Mouse (Mus musculus): ENCODE results near the gene Krtap9-5. TPM values are rescaled to one million over a fixed set of nuclear protein-coding genes. Genes with fewer than 3 reads are reported as not detected.

Krtap9-5 gene
- total RNA-seq (2017), result not detected in 3 replicates

GRCm38 (mm10) chr11:99948175-99948574, at the start of gene Krtap9-5:
Gene Krtap9-5, plus strand, starts transcription at chr11:99948475.
- no peak for ATAC-seq (replicated peaks; ENCODE audit: insufficient number of reproducible peaks, low FRiP score, low TSS enrichment, poor library complexity, severe bottlenecking)

- ATAC-seq (replicated peaks; ENCODE audit: insufficient number of reproducible peaks, low FRiP score, low TSS enrichment, poor library complexity, severe bottlenecking), result no peak
Observed at GRCm38 (mm10) chr11:99907620-99908019, 40.7 kb upstream of the Krtap9-5 start, which contains the start of gene Krtap31-1. Gene Krtap31-1, plus strand, starts transcription at chr11:99907920.

DNA sequence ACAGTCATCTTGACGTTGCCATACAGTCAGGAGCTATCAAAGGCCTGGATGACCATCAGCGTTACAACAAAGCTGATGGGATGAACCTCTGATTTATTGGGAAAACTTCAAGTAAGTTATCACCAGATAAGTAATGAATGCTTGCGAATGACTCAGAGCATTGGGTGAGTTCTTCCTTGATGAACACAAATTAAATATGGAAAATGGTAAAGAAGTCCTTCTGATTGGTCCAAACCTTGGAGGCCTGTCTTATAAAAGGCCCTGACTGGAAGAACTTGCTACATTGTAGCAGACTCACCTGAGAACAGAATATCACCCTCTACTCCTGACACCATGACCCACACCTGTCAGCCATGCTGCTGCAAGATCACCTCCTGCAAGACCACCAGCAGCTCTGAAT, 33.8 kb upstream of the Krtap9-5 start, which contains the start of gene Gm11565:
Gm11565 (plus strand) TSS at position 301 of the 400 bp plus-strand sequence.
- ATAC-seq (replicated peaks; ENCODE audit: insufficient number of reproducible peaks, low FRiP score, low TSS enrichment, poor library complexity, severe bottlenecking), result no peak

DNA sequence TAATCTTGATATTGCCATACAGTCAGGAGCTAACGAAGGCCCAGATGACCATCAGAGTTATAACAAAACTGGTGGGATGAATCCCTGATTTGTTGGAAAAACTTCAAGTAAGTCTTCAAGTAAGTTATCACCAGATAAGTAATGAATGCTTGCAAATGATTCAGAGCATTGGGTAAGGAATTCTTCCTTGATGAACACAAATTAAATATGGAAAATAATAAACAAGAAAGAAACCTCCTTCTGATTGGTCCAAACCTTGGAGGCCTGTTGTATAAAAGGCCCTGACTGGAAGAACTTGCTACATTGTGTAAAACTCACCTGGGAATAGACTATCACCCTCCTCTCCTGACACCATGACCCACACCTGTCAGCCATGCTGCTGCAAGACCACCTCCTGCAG, 12.3 kb upstream of the Krtap9-5 start, which contains the start of gene Krtap31-2:
Krtap31-2 (plus strand) TSS at position 301 of the 400 bp plus-strand sequence.
- ATAC-seq (replicated peaks; ENCODE audit: insufficient number of reproducible peaks, low FRiP score, low TSS enrichment, poor library complexity, severe bottlenecking), result no peak

- ATAC-seq (replicated peaks; ENCODE audit: insufficient number of reproducible peaks, low FRiP score, low TSS enrichment, poor library complexity, severe bottlenecking), result no peak
Observed at GRCm38 (mm10) chr11:99937751-99938264, 10.5 kb upstream of the Krtap9-5 start.

- ATAC-seq (replicated peaks; ENCODE audit: insufficient number of reproducible peaks, low FRiP score, low TSS enrichment, poor library complexity, severe bottlenecking), result no peak
Observed at GRCm38 (mm10) chr11:99964213-99964612, 15.9 kb downstream of the Krtap9-5 start.

GRCm38 (mm10) chr11:99965961-99966360, 17.7 kb downstream of the Krtap9-5 start:
- no peak for ATAC-seq (replicated peaks; ENCODE audit: insufficient number of reproducible peaks, low FRiP score, low TSS enrichment, poor library complexity, severe bottlenecking)

- no peak for ATAC-seq (replicated peaks; ENCODE audit: insufficient number of reproducible peaks, low FRiP score, low TSS enrichment, poor library complexity, severe bottlenecking)
Observed at GRCm38 (mm10) chr11:99978953-99979352, 30.7 kb downstream of the Krtap9-5 start, which contains the start of gene Krtap29-1. Gene Krtap29-1, minus strand, starts transcription at chr11:99979053.

DNA sequence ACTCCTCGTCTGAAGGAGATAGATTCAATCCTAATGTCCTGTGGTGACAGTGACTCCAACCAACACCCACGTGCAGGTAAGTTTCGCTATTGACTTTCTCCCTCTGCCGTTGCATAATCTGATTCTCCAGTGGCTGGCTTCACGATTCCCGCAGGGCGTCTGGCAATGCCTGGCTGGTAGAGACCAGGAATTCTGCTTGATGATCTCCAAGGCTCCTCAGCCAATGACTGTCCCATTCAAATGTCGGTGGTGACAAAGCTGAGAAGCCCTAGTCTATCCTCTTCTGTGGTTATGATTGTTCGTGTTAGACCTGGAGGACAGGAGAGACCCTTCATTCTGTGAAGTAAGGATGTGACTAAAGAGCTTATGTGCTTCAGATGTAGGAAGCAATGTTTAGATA, 34.5 kb downstream of the Krtap9-5 start:
- ATAC-seq (replicated peaks; ENCODE audit: insufficient number of reproducible peaks, low FRiP score, low TSS enrichment, poor library complexity, severe bottlenecking), result no peak

GRCm38 (mm10) chr11:99983442-99983841, 35.2 kb downstream of the Krtap9-5 start:
- ATAC-seq (replicated peaks; ENCODE audit: insufficient number of reproducible peaks, low FRiP score, low TSS enrichment, poor library complexity, severe bottlenecking), result no peak

- no peak for ATAC-seq (replicated peaks; ENCODE audit: insufficient number of reproducible peaks, low FRiP score, low TSS enrichment, poor library complexity, severe bottlenecking)
Observed at GRCm38 (mm10) chr11:99985291-99986092, 37.2 kb downstream of the Krtap9-5 start.

DNA sequence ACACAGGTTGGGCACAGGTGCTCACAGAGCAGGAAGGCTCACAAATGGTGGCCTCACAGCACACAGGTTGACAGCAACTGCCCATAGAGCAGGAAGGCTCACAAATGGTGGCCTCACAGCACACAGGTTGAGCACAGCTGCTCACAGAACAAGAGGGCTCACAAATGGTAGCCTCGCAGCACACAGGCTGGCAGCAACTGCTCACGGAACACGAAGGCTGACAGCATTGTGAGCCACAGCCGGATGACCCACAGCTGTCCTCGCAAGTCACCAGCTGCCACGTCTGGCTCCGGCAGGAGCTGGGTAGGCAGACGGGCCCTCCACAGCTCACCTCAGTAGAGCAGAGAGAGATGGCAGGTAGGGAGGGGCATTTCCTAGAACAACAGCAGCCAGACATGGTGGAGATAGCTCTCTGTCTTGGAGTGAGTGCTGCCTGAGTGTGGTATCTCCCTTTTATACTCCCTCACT, 37.9 kb downstream of the Krtap9-5 start, which contains the start of gene Krtap16-1:
Krtap16-1 (minus strand) TSS at position 418 of the 468 bp plus-strand sequence.
- no peak for ATAC-seq (replicated peaks; ENCODE audit: insufficient number of reproducible peaks, low FRiP score, low TSS enrichment, poor library complexity, severe bottlenecking)

GRCm38 (mm10) chr11:99988530-99988929, 40.3 kb downstream of the Krtap9-5 start:
- ATAC-seq (replicated peaks; ENCODE audit: insufficient number of reproducible peaks, low FRiP score, low TSS enrichment, poor library complexity, severe bottlenecking), result no peak

DNA sequence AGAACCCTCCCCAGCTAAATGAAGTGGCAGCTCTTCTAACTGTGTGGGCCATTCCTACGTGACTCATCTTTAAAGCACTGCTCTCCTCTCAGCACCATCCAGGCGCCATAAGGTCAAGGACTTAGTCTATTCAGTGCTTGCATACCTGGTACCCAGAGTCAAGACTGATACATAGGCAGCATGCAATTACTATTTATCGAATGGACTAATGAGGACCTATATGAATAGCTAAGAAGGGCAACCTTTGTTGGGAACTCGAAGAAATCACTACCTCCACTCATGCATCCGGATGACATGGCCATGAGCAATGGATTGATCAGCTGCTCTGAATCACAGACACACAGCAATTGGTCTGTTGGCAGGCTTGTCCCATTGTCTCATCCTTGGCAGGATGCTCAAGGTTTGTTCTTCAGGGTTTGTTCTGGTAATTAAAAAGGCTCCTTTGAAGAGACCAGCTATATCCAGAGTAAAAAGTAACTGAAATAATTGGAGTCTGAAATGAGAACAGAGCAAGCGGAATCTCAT, 41.7 kb downstream of the Krtap9-5 start:
- no peak for ATAC-seq (replicated peaks; ENCODE audit: insufficient number of reproducible peaks, low FRiP score, low TSS enrichment, poor library complexity, severe bottlenecking)

DNA sequence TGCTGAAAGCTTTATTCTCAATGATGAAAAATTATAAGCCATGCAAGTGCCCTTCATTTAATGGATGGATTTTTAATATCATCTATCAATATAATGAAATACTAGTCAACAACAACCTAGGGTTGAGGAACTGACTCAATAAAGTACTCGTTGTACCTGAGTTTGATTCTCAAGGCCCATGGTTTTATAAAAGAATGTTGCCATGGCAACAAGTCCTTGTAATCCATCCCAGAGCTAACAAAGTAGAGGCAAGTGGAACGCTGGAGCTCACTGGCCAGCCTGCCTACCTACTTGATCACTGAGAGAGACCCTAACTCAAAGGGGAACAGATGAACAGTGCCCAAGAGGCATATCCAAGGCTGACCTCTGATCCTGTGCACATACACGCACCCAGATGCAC, 42.3 kb downstream of the Krtap9-5 start:
- ATAC-seq (replicated peaks; ENCODE audit: insufficient number of reproducible peaks, low FRiP score, low TSS enrichment, poor library complexity, severe bottlenecking), result no peak

DNA sequence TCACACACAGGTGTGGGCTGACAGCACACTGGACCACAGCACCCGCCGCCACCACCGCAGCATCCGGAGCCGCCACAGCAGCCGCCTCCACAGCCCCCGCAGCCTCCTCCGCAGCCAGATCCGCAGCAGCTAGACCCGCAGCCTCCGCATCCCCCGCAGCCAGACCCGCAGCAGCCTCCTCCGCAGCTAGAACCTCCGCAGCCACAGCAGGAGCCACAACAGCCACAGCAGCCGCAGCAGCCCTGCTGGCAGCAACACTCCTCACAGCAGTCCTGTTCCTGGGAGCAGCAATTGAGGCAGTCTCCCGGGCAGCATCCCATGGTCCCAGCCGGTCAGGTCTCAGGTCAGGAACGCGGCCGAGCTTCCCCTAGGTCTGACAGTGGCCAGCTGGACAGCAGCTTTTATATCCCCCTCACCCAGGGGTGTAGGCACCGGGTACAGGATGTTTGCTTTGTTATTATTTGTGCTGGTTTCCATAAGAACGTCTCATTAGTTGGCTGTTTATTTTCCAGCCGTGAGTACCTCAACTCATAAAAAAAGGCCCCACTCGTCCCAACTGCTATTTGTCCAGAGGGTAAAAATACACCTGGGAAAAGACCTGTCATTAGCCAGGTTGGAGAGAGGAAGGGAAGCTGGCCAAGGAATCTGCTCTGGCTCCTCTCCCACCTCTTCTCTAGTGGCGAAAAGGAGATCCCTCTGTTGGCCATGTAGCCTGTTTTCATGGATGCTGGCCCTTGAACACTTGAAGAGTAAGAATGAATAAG, 45.5 kb downstream of the Krtap9-5 start, which contains the start of gene Krtap17-1:
Krtap17-1 (minus strand) TSS at position 375 of the 764 bp plus-strand sequence.
- ATAC-seq (replicated peaks; ENCODE audit: insufficient number of reproducible peaks, low FRiP score, low TSS enrichment, poor library complexity, severe bottlenecking), result no peak

GRCm38 (mm10) chr11:99994384-99994661, 46.0 kb downstream of the Krtap9-5 start:
- ATAC-seq (replicated peaks; ENCODE audit: insufficient number of reproducible peaks, low FRiP score, low TSS enrichment, poor library complexity, severe bottlenecking), result no peak

- ATAC-seq (replicated peaks; ENCODE audit: insufficient number of reproducible peaks, low FRiP score, low TSS enrichment, poor library complexity, severe bottlenecking), result no peak
Observed at GRCm38 (mm10) chr11:99999091-99999490, 50.8 kb downstream of the Krtap9-5 start.
